Mouse (Mus musculus) spleen, postnatal 14 days (tissue): ENCODE measurements around the gene Stat5a.

Experiments
- DNase-seq, 2 experiments: peaks; one replicate each; pipeline ENCODE4 v3.0.0; 2021 to 2022; ENCODE audit warnings: low spot score in 2 of 2

Stat5a gene

DNA sequence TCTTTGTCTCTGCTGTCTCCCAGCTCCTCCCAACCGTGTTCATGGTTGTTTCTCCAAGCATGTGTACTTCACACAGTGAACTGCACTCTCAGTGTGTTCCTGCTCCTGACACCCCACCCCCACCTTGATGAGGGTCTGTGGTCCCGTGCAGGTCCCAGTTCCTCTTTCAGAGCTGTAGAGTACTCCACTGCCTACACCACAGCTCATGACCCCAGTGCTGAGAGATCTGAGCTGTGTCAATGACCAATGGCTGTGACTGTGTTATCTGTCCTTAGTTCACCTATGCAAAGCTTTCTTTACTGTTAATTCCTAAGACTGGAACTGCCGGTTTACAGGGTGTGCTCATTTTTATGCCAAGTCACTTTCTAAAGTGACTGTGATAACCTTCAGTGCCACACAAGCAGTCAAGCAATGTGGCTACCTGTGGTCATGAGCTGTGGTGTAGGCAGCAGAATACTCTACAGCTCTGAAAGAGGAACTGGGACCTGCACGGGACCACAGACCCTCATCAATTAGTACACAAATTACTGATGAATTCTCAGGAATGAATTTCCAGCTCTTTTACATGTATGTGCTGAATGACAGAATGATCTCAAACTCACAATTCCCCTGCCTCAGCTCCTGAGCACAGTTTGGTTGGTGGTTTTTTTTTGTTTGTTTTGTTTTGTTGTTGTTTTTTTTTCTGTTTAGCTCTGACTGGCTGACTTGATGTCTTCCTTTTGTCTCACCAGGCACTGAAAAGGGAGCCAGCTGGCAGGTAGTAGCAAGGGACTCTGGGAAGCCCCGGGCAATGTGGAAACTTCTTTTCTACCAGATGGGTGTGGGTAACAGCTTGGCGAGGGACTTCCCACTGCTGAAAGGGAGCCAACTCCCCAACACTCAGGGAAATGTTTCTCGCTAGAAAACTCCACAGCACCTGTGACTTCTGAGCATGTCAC, 38.4 kb downstream of the Stat5a start:
- no peak for DNase-seq

- no peak for DNase-seq
These were observed 39.5 kb downstream of the Stat5a start for GRCm38 (mm10) chr11:100898441-100899199.

- no peak for DNase-seq
These were observed 45.6 kb downstream of the Stat5a start for GRCm38 (mm10) chr11:100904580-100905351.

GRCm38 (mm10) chr11:100905929-100906328, 46.8 kb downstream of the Stat5a start:
- no peak for DNase-seq

DNA sequence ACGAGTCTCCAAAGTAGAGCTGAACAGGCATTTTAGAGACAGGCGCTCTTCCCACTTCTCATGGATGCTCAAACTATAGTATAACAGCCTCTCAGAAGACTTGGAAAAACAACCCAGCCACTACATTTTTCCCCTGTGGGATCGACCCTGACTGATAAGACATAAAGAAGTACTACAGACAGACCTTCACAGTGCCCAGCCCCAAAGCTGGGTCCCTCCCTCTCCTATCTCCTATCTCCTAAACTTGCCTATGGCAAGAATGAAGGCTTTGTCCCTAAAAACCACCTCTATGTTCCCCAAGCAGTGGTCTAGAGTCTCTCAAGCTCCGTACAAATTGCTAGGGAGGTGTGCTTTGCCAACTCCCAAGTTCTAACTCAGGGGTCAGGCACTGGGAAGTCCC, 47.7 kb downstream of the Stat5a start:
- no peak for DNase-seq

GRCm38 (mm10) chr11:100908112-100908511, 49.0 kb downstream of the Stat5a start:
- no peak for DNase-seq

DNA sequence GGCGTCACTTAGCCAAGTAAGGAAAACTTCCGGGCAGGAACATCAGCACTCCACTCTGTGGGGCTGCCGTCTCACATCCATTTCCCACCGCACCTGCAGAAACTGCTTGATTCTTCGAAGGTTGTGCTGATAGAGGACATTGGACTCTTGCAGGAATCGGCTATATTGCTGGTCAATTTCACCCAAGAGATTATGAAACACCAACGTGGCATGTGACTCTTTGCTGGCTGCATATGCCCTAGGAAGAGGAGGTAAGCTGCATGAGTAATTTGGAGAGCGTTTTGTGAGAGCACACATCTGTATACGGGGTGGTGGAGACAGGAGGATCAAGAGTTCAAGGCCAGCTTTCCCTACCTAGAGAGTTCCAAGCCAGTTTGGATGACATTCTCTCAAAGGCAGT, 49.4 kb downstream of the Stat5a start:
- no peak for DNase-seq

- DNase-seq: no peak
These were observed 53.4 kb downstream of the Stat5a start for GRCm38 (mm10) chr11:100912401-100913155.

DNA sequence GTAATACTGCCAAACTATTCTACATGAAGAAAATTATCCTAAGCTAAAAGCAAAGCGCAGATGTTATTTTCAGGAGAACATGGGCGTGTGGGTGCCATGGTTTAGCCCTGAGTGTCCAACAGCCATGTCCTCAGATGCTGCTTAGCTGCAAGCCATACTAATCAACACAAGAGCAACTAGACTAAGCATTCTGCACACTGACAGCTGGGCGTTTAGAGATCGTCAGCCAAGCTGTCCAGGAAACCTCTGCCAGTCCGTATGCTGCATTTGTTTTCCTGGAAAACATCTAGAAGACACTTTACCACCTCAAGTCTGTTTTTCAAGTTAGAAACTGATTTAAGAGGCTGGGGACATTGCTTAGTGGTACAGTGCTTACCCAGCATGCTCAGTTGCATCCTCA, 55.3 kb downstream of the Stat5a start:
- DNase-seq: no peak

DNA sequence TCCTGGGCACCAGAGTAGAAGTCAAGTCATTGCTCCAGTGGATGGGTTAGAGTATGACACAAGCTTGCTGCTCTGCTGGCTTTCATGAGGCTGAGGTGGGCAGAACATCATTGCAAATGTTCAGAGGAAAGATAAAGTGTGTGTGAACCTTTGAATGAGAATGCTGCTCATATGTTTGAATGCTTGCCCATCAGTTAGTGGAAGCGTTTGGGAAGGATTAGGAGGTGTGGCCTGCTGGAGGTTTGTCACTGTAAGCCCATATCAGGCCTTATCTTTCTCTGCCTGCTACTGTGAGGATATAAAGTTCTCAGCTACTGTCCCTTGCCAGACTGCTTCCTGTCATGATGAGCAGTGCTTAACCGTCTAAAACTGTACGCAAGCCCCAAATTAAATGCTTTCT, 55.9 kb downstream of the Stat5a start:
- DNase-seq: no peak

GRCm38 (mm10) chr11:100916432-100916971, 57.4 kb downstream of the Stat5a start:
- DNase-seq: no peak

- DNase-seq: no peak
These were observed 58.9 kb downstream of the Stat5a start for GRCm38 (mm10) chr11:100918007-100918406.

DNA sequence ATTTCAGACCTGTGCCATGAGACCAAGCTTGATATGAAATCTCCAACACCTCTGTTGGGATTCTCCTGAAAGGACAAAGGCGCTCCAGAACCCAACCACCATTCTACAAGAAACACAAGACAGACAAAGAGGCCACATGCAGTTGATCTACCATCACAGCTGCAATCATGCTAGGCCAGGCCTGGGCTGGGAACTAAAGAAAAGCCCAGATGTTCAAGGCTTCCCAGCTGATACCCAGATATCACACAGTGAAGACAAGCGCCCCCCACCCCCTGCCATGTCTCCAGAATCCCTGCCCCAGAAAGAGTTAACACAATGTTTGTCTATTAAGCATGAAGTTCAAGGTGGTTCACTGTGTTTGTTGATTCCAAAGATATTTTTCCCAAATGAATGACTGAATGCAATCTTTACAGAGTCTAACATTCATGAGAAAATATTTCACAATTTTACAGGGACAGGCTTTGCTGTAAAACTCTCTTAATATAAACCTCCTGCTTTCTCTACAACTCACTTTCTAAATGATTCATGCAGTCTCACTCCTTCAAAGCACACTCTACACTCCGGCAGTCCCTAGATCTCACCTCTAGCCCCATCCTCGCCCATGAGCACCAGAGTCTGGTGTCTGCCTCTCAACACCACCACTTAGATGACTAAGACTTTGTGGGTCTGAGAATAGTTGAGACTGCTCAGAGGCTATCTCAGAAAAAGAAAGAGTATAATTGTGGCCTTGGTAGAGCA, 61.9 kb downstream of the Stat5a start:
- no peak for DNase-seq

GRCm38 (mm10) chr11:100924386-100924919, 65.3 kb downstream of the Stat5a start:
- DNase-seq: no peak

- no peak for DNase-seq
These were observed 68.2 kb downstream of the Stat5a start for GRCm38 (mm10) chr11:100927386-100927785.

DNA sequence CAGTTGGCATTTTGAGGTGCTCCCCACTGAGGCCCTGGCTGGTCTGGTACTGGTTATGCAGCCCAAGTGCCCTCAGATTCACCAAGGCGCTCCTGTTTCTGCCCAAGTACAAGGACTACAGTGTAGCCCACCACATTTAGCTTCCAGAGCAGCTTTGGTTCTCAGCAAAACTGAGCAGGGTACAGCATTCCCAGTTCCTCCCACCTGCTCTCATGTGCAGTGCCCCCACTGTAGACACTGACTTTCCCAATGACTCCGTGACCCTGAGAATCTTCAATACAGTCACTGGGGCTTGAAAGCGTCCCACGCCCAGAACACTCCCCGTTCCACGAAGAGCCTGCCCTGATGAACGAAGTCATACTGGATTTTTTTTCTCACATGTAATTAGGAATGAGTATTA, 71.5 kb downstream of the Stat5a start:
- DNase-seq: no peak

DNA sequence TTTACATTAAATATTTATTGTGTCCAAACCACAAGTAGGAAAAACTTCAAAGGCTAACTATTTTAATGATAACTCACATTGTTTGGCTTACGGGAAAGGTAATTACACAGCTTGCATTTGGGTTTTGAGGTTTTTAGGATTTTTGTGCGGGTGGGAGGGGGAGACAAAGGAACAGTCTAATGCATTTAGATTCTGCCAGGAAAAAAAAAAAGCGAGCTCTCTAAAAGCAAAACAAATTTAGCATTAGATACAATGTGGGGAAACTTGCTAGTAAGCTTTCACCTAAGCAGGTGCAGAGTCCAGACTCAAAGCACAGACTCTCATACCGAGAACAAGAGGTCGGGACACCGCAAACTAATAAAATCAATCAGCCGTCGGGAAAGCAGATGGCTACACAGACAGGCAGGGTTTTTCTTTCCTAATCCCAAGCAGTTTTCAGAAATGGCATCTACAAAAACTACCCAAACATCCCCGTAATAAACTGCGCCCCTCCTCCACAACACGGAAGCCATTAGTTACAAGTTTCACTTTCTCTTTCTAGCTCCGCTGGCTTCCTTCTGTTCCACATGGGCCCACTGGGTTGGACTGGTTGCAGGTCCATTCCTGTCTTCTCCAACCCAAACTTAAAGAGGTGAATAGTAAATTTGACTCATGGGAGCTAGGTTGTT, 72.2 kb downstream of the Stat5a start:
- peak in 1 of 2 experiments; percentile 28 for DNase-seq
